Mouse (Mus musculus) erythroblast, embryonic 14.5 days (primary cell): ENCODE measurements around the gene Map2k4. TPM values are rescaled to one million over a fixed set of nuclear protein-coding genes. Genes with fewer than 3 reads are reported as not detected.

Source experiments
- H3K27me3 ChIP-seq: 2 replicates; pipeline ENCODE4 v1.6.1; 2012; ENCODE audit warnings: inconsistent platforms; ENCODE audit not compliant: control insufficient read depth
- H3K36me3 ChIP-seq: 2 replicates; pipeline ENCODE4 v1.6.1; 2012; ENCODE audit warnings: mild to moderate bottlenecking, inconsistent platforms; ENCODE audit not compliant: control insufficient read depth
- H3K4me1 ChIP-seq: 2 replicates; pipeline ENCODE4 v1.6.1; 2012; ENCODE audit warnings: inconsistent platforms; ENCODE audit not compliant: control insufficient read depth
- H3K4me3 ChIP-seq: replicated peaks from 2 replicates; pipeline ENCODE3; 2012; ENCODE audit warnings: moderate library complexity, mild to moderate bottlenecking, inconsistent platforms
- H3K9me3 ChIP-seq: 2 replicates; pipeline ENCODE4 v1.6.1; 2012; ENCODE audit warnings: low read length, inconsistent platforms, mixed read lengths; ENCODE audit not compliant: control insufficient read depth
- GATA1 ChIP-seq: IDR thresholded peaks from 2 replicates; pipeline ENCODE4 v1.6.1; 2012; ENCODE audit warnings: low read length, inconsistent platforms, mixed read lengths
- TAL1 ChIP-seq: IDR thresholded peaks from 3 replicates; pipeline ENCODE4 v1.6.1; 2012; ENCODE audit warnings: low read length, inconsistent platforms, mixed read lengths
- polyA plus RNA-seq: library from polyadenylated mRNA; stranded (reverse); fragments of >175 nt; gene quantifications from 2 replicates; pipeline ENCODE4 v1.2.3, GENCODE M21; 2012

Gene Map2k4
- polyA plus RNA-seq: 0.91 and 1.2 TPM in 2 replicates

GRCm38 (mm10) chr11:65788154-65788553 lies at the start of gene Map2k4:
Gene Map2k4 (minus strand): TSS chr11:65788297.
- peak within 1 kb of the TSS; percentile 93 for H3K4me3 ChIP-seq
- H3K36me3 ChIP-seq: peaks cover 17% of the 10 kb centered on the region
- no peaks in the 10 kb centered on the region for H3K9me3 ChIP-seq
- H3K27me3 ChIP-seq: no peaks in the 10 kb centered on the region
- TF ChIP-seq TAL1 (no peak), GATA1 (no peak)
- H3K4me1 ChIP-seq: peaks cover 50% of the 10 kb centered on the region

GRCm38 (mm10) chr11:65824556-65824955 lies 36.5 kb upstream of the Map2k4 start:
- H3K4me3 ChIP-seq: no peak overlapping the region

GRCm38 (mm10) chr11:65820877-65821276 lies 32.8 kb upstream of the Map2k4 start:
- no peak for TF ChIP-seq GATA1
- no peak for TF ChIP-seq TAL1
- H3K27me3 ChIP-seq: no peaks in the 10 kb centered on the region
- peaks cover 85% of the 10 kb centered on the region for H3K36me3 ChIP-seq
- no peak overlapping the region for H3K4me3 ChIP-seq
- H3K9me3 ChIP-seq: no peaks in the 10 kb centered on the region
- 0 out of 2 replicates have a peak, but pooled peaks cover 3% of the 10 kb centered on the region for H3K4me1 ChIP-seq

More at GRCm38 (mm10) chr11:65824556-65824955, 36.5 kb upstream of the Map2k4 start:
- H3K27me3 ChIP-seq: no peaks in the 10 kb centered on the region
- no peaks in the 10 kb centered on the region for H3K9me3 ChIP-seq
- H3K4me1 ChIP-seq: 0 out of 2 replicates have a peak, but pooled peaks cover 3% of the 10 kb centered on the region
- H3K36me3 ChIP-seq: peaks cover 86% of the 10 kb centered on the region
- TF ChIP-seq GATA1 (no peak), TAL1 (no peak)

- no peak overlapping the region for H3K4me3 ChIP-seq
- H3K27me3 ChIP-seq: no peaks in the 10 kb centered on the region
- H3K36me3 ChIP-seq: peaks cover 87% of the 10 kb centered on the region
- TF ChIP-seq TAL1 (no peak), GATA1 (no peak)
- 0 out of 2 replicates have a peak, but pooled peaks cover 3% of the 10 kb centered on the region for H3K4me1 ChIP-seq
- no peaks in the 10 kb centered on the region for H3K9me3 ChIP-seq
Measured at GRCm38 (mm10) chr11:65820280-65820679, 32.2 kb upstream of the Map2k4 start.

GRCm38 (mm10) chr11:65818193-65818592 lies 30.1 kb upstream of the Map2k4 start:
- no peak overlapping the region for H3K4me3 ChIP-seq
- H3K36me3 ChIP-seq: peaks cover 86% of the 10 kb centered on the region
- H3K27me3 ChIP-seq: no peaks in the 10 kb centered on the region
- H3K9me3 ChIP-seq: no peaks in the 10 kb centered on the region
- H3K4me1 ChIP-seq: 0 out of 2 replicates have a peak, but pooled peaks cover 3% of the 10 kb centered on the region
- TF ChIP-seq TAL1: no peak
- TF ChIP-seq GATA1: no peak

GRCm38 (mm10) chr11:65816237-65816636 lies 28.1 kb upstream of the Map2k4 start:
- TF ChIP-seq TAL1 (no peak), GATA1 (no peak)
- no peak overlapping the region for H3K4me3 ChIP-seq
- H3K9me3 ChIP-seq: no peaks in the 10 kb centered on the region
- peaks cover 8% of the 10 kb centered on the region for H3K4me1 ChIP-seq
- H3K36me3 ChIP-seq: peaks cover 68% of the 10 kb centered on the region
- no peaks in the 10 kb centered on the region for H3K27me3 ChIP-seq

GRCm38 (mm10) chr11:65814381-65814780 lies 26.3 kb upstream of the Map2k4 start:
- peaks cover 53% of the 10 kb centered on the region for H3K36me3 ChIP-seq
- TF ChIP-seq TAL1 (no peak), GATA1 (no peak)
- no peaks in the 10 kb centered on the region for H3K9me3 ChIP-seq
- H3K27me3 ChIP-seq: no peaks in the 10 kb centered on the region
- H3K4me3 ChIP-seq: no peak overlapping the region
- H3K4me1 ChIP-seq: peaks cover 8% of the 10 kb centered on the region

GRCm38 (mm10) chr11:65812088-65812487 lies 24.0 kb upstream of the Map2k4 start:
- H3K4me3 ChIP-seq: no peak overlapping the region
- peaks cover 23% of the 10 kb centered on the region for H3K4me1 ChIP-seq
- H3K36me3 ChIP-seq: peaks cover 36% of the 10 kb centered on the region
- TF ChIP-seq GATA1: no peak
- TF ChIP-seq TAL1: no peak
- no peaks in the 10 kb centered on the region for H3K9me3 ChIP-seq
- no peaks in the 10 kb centered on the region for H3K27me3 ChIP-seq

- Histone ChIP-seq H3K27me3 (no peaks in the 10 kb centered on the region), H3K4me1 (peaks cover 39% of the 10 kb centered on the region), H3K4me3 (peak overlapping the region; percentile 99), H3K36me3 (peaks cover 4% of the 10 kb centered on the region), H3K9me3 (no peaks in the 10 kb centered on the region)
- TF ChIP-seq TAL1: no peak
- TF ChIP-seq GATA1: no peak
Measured at GRCm38 (mm10) chr11:65807601-65808000, 19.5 kb upstream of the Map2k4 start.
